Mouse (Mus musculus): ENCODE measurements around the gene Thap12.

- TF ChIP-seq CTCF (IDR thresholded peaks at IDR 0.05; ENCODE audit: low read depth, low read length) (no peak), POLR2A (IDR thresholded peaks at IDR 0.05; ENCODE audit: extremely low read depth, insufficient read depth, low read length) (no peak)
Measured at GRCm38 (mm10) chr7:98767261-98767660, 64.4 kb downstream of the Thap12 start.
